Mouse (Mus musculus) adrenal gland, postnatal 25 days (tissue): ENCODE measurements around the gene Ifnl2. TPM values are rescaled to one million over a fixed set of nuclear protein-coding genes. Genes with fewer than 3 reads are reported as not detected.
A peak's percentile ranks its signal among the peaks of the same experiment; 100 is the strongest.

Source experiments
- DNase-seq: peaks from one replicate; pipeline ENCODE4 v3.0.0; 2021; ENCODE audit warnings: mixed read lengths
- total RNA-seq: library from RNA; stranded (reverse); gene quantifications from 2 replicates; pipeline ENCODE4 v1.2.3, GENCODE M21; 2021

Gene Ifnl2
- total RNA-seq, 1 experiment from 2014 or later = not detected

GRCm38 (mm10) chr7:28490903-28491302 is 19.4 kb downstream of the Ifnl2 start:
- DNase-seq = no peak

DNA sequence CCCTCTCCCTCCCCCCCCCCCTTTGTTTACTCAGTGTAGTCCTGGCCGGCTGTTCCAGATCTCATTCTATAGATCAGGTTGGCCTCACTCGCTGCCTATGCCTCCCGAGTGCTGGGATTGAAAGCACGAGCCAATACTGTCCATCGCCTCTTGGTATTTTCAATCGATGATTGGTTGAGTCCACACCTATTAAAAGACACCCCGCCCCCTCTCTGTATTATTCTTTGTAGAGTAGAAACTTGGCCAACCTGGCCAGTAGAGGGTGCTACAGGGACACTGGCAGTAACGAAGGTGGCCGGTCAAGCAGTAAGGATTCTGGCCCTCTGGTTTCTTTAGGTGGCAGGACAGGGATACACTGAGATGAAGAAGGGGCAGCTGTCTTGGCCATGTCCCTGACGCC is 19.8 kb downstream of the Ifnl2 start:
- peak; percentile 59 for DNase-seq

DNA sequence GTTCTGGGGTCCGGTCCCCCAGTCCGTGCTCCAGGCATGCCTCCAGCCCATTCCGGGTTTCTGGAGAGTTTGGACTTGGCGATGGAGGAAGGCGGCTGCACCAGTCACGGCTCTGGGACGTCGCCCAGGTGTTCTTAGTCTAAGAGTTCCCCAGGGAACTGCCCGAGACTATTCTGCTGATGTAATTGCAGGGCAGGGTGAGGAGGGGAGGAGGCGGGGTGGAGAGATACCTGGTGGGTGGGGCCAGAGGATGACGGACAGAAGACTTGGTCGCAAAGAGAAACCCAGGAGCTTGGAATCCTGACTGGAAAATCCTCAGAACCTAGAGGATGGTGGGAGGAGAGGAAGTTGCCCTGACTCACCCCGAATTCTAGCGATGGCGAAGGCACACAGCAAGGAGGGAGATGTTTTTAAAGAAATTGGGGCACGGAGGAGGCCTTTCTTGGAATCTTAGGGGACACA is 22.2 kb downstream of the Ifnl2 start:
- no peak for DNase-seq

DNA sequence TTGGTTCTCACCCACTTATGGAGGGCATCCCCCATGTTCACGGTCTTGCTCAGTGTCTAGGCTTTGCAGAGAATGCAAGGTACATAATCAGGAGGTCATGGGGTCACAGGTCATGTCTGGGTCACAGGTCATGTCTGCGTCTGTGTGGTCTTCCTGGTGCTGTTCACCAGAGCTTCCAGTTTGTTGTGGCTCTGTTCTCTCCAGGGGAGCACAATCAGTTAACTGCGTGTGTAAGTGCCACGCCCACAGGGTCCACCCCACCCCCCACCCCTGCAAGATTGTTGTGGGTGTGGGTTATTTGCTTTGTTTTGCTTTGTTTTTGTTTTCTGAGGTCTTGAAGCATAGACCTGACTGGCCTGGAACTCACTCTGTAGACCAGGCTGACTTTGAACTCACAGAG is 26.1 kb downstream of the Ifnl2 start:
- no peak for DNase-seq

DNA sequence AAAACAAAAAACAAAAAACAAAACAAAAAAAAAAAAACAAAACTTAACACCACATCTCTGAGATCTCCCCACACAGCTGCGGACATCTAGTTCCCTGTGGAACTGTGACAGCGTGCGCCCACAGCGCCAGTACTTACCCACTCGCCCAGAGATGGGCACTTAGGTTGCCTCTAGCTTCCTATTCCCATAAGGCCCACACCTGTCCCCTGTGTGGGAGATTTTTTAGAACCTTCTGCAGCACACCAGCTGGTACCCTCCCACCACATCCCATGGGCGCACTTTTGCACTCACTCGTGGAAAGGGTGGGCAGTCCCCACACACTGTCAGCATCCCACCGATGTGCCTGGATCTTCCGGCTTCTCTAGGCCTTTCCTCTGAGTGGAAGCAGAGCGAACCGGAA is 27.4 kb downstream of the Ifnl2 start:
- no peak for DNase-seq

DNA sequence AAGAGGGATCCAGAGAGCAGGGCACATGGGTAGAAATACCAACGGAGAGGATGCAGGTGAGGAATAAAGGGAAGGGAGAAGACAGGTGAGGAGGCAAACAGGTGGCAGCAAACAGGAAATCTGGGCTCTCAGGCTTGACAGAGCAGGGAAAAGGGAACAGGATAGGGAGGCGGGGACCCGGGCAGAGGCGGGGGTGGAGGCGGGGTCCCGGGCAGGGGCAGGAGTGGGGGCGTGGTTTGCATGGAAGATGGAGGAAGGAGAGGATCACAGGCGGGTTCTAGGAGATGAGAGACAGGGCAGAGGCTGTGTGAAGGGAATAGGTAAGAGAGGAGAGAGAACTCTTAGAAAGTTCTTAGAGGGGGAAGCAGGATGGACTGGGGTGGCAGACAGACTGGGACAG is 31.4 kb downstream of the Ifnl2 start:
- no peak for DNase-seq

GRCm38 (mm10) chr7:28477363-28477762 is 32.9 kb downstream of the Ifnl2 start:
- DNase-seq = no peak

DNA sequence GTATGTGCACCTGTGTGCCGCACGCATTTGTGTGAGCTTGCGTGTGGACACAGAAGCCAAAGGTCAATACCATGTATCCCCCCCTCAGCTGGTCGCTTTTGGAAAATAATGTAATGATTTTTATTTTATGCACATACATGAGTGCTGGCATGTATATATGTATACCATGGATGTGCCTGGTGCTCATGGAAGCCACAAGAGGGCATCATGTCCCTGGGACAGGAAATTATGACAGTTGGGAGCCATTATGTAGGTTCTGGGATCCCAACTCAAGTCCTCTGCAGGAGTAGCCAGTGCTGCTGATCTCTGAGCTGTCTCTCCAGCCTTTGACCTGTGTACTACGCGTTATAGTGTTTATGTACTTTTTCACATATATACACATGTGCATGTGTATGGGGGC is 34.1 kb downstream of the Ifnl2 start:
- no peak for DNase-seq

DNA sequence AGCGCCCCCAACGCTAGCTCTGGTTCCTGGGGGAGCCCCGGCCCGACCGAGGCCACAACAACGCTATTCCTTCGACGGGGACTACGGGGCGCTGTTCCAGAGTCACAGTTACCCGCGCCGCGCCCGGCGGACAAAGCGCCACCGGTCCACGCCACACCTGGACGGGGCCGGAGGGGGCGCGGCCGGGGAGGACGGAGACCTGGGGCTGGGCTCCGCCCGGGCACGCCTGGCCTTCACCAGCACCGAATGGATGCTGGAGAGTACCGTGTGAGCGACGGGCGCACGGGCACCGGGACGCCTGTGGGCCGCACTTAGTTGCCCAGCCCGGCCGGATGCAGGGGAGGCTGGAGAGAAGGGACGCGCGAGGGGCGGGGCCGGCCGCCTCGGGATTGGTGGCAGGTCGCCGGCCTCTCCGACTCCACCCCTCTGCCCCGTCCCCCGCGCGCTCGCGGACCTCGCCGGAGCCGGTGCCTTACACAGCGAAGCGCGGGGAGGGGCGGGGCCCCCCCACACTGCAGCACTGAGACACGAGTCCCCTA is 43.0 kb downstream of the Ifnl2 start:
- DNase-seq = peak; percentile 82

DNA sequence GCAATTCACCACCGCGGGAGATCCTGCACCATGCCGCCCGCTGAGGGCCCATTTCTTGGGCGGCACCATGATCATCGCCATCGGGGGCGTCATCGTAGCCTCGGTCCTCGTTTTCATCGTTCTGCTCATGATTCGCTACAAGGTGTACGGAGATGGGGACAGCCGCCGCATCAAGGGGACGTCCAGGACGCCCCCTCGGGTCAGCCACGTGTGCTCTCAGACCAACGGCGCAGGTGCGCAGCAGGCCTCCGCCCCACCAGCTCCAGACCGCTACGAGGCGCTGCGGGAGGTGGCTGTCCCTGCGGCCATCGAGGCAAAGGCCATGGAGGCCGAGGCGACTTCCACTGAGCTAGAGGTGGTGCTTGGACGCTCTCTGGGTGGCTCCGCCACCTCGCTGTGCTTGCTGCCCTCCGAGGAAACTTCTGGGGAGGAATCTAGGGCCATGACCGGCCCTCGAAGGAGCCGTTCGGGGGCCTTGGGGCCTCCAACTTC is 43.5 kb downstream of the Ifnl2 start:
- no peak for DNase-seq

DNA sequence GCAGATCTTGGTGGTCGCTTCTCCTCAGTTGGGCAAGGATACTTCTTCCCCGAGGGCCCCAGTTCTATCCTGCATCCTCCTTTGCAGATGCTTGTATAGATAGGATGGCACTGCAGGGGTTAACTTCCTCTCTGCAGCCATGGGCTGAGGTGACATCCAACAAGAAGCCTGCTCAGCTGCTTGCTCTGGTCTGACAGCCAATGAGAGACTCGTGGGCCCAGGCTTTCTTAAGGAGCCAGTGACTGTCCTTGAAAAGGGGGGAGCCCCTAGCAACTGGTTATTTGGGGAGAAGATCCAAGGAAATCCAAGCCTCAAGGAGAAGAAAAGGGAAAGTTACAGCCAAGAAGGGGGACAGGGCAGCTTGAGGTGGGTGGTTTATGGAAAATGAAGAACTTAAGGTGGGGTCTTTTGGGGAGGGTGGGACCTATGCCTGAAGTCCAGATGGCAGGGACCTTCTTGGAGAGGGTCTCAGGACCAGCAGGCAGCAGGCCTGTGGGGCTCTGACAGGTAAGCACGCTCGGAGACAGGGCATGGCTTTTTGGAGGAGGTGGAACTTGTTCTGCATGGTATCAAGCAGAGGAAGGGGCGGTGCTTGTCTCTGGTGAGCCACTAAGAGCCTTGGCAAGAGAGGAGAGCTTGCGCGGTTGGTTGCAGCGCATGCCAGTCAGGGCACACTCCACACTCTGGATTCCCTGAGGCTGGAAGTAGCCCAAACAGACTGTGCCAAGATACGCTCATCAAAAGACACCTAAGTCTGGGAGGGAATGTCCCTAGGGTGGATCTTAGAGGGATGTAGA is 45.6 kb downstream of the Ifnl2 start:
- peak; percentile 75 for DNase-seq

- DNase-seq = no peak
Observed at GRCm38 (mm10) chr7:28462769-28463168, 47.5 kb downstream of the Ifnl2 start.

- no peak for DNase-seq
Observed at GRCm38 (mm10) chr7:28460361-28460760, 49.9 kb downstream of the Ifnl2 start.

Other genes with a start within 250 kb of the Ifnl2 start
- 22.5 and 26.6 TPM in 2 replicates for gene Eid2, start 242.6 kb downstream of the Ifnl2 start, total RNA-seq
- 19.2 and 21.1 TPM in 2 replicates for gene Eid2b, start 232.7 kb downstream of the Ifnl2 start, total RNA-seq
- gene Selenov, start 219.3 kb downstream of the Ifnl2 start, total RNA-seq = not detected in 2 replicates
- not detected in 2 replicates for gene Dll3, start 208.2 kb downstream of the Ifnl2 start, total RNA-seq
- 72.0 and 81.3 TPM in 2 replicates for gene Timm50, start 198.4 kb downstream of the Ifnl2 start, total RNA-seq
- gene Supt5, start 171.7 kb downstream of the Ifnl2 start, total RNA-seq = 136 and 164 TPM in 2 replicates
- 820 and 1,029 TPM in 2 replicates for gene Rps16, start 159.8 kb downstream of the Ifnl2 start, total RNA-seq
- gene Plekhg2, start 137.9 kb downstream of the Ifnl2 start, total RNA-seq = 25.1 and 27.0 TPM in 2 replicates
- 14.8 and 16.1 TPM in 2 replicates for gene Zfp36, start 130.2 kb downstream of the Ifnl2 start, total RNA-seq
- 31.3 and 34.4 TPM in 2 replicates for gene Med29, start 117.7 kb downstream of the Ifnl2 start, total RNA-seq
- 80.7 and 92.7 TPM in 2 replicates for gene Paf1, start 117.5 kb downstream of the Ifnl2 start, total RNA-seq
- gene Gmfg, start 73.0 kb downstream of the Ifnl2 start, total RNA-seq = 7.2 and 11.2 TPM in 2 replicates
- gene Lrfn1, start 58.5 kb downstream of the Ifnl2 start, total RNA-seq = 15.9 and 17.4 TPM in 2 replicates
- not detected in 2 replicates for gene Ifnl3, start 12.4 kb upstream of the Ifnl2 start, total RNA-seq
- gene Sycn, start 30.4 kb upstream of the Ifnl2 start, total RNA-seq = not detected in 2 replicates
- gene Nccrp1, start 36.8 kb upstream of the Ifnl2 start, total RNA-seq = not detected in 2 replicates
- 66.6 and 69.4 TPM in 2 replicates for gene Samd4b, start 87.7 kb upstream of the Ifnl2 start, total RNA-seq
- 32.0 and 35.2 TPM in 2 replicates for gene Pak4, start 87.7 kb upstream of the Ifnl2 start, total RNA-seq
- not detected in 2 replicates for gene Acp7, start 120.9 kb upstream of the Ifnl2 start, total RNA-seq
- gene Fbxo27, start 182.4 kb upstream of the Ifnl2 start, total RNA-seq = 1.3 and 1.9 TPM in 2 replicates
- 3.9 and 5.3 TPM in 2 replicates for gene Fbxo17, start 206.3 kb upstream of the Ifnl2 start, total RNA-seq
- 78.8 and 86.5 TPM in 2 replicates for gene Mrps12, start 231.4 kb upstream of the Ifnl2 start, total RNA-seq
- gene Sars2, start 231.5 kb upstream of the Ifnl2 start, total RNA-seq = 15.4 and 22.3 TPM in 2 replicates
- gene Ccer2, start 245.7 kb upstream of the Ifnl2 start, total RNA-seq = not detected in 2 replicates